Mouse (Mus musculus) heart, adult 11 months (tissue): ENCODE results near the gene Btbd18.
A peak's percentile ranks its signal among the peaks of the same experiment; 100 is the strongest.

Source experiments
- DNase-seq: peaks from one replicate; pipeline ENCODE4 v3.0.0; 2022

The Btbd18 gene

GRCm38 (mm10) chr2:84704329-84704728 is 45.5 kb downstream of the Btbd18 start:
- peak; percentile 61 for DNase-seq

- DNase-seq: no peak
Observed at GRCm38 (mm10) chr2:84705295-84705694, 46.4 kb downstream of the Btbd18 start.

GRCm38 (mm10) chr2:84707523-84707922 is 48.6 kb downstream of the Btbd18 start:
- peak; percentile 18 for DNase-seq

GRCm38 (mm10) chr2:84711898-84712297 is 53.0 kb downstream of the Btbd18 start:
- no peak for DNase-seq

GRCm38 (mm10) chr2:84714422-84714810 is 55.5 kb downstream of the Btbd18 start:
- no peak for DNase-seq

GRCm38 (mm10) chr2:84714811-84715561 is 56.1 kb downstream of the Btbd18 start, which contains the start of gene Zdhhc5:
Zdhhc5 (minus strand) TSS chr2:84715180.
- DNase-seq: peak; percentile 100

GRCm38 (mm10) chr2:84715562-84716361 is 56.9 kb downstream of the Btbd18 start:
- peak; percentile 100 for DNase-seq

GRCm38 (mm10) chr2:84716423-84717355 is 57.8 kb downstream of the Btbd18 start:
- DNase-seq: peak; percentile 85

- DNase-seq: peak; percentile 77
Observed at GRCm38 (mm10) chr2:84717357-84717756, 58.5 kb downstream of the Btbd18 start.
